Mouse (Mus musculus) limb, embryonic 12.5 days (tissue): Measurements from ENCODE around the gene Nrf1. TPM values are rescaled to one million over a fixed set of nuclear protein-coding genes. Genes with fewer than 3 reads are reported as not detected.
A peak's percentile ranks its signal among the peaks of the same experiment; 100 is the strongest.

Experiments used
- microRNA counts: library from miRNA; unstranded; fragments of <30 nt; microRNA quantifications from one replicate; lab custom pipeline; 2017
- microRNA-seq: library from miRNA; unstranded; fragments of <30 nt; microRNA quantifications from one replicate; pipeline ENCODE4, GENCODE M21; 2017
- polyA plus RNA-seq: library from polyadenylated mRNA; unstranded; fragments of >200 nt; fragmentation: Nextera tagmentation; extraction: Ambion mirVana; gene quantifications from 2 replicates; pipeline ENCODE4 v1.2.1, GENCODE M21; 2016

Nrf1 gene
- polyA plus RNA-seq, 1 experiment from 2014 or later = 75.7 TPM

MicroRNAs encoded within 50 kb of the gene (microRNA counts, 519-probe panel; counts per million panel counts)
- microRNA mmu-miR-182 (lab: Ali Mortazavi, UCI) (not detected), microRNA mmu-miR-183 (lab: Ali Mortazavi, UCI) (4,714 counts per million, percentile 40 among the panel's probes with 10 or more counts), microRNA mmu-miR-96 (lab: Ali Mortazavi, UCI) (5,662 counts per million, percentile 60 among the panel's probes with 10 or more counts)

Small RNA genes within 50 kb of the gene (microRNA-seq; reads per million reads assigned to microRNA genes)
- gene Mir182 (3,544 reads per million, percentile 87 among the genes with 10 or more reads in this experiment), gene Mir183 (2,242 reads per million, percentile 83 among the genes with 10 or more reads in this experiment), gene Mir96 (963 reads per million, percentile 76 among the genes with 10 or more reads in this experiment)

Other genes starting within 250 kb of the Nrf1 start
- 1.9 and 2.0 TPM in 2 replicates for gene Strip2, start 131.0 kb upstream of the Nrf1 start, polyA plus RNA-seq